ENCODE assay signal across 16 mouse cellular contexts in genomic region chr1:61912931-61913330, GRCm38 (mm10).
DNase-seq lines count a peak whose midpoint lies in the region; ATAC-seq lines count a peak whose summit lies in the region.
"Had no signal": no experiment of that assay in that cellular context is flagged by ENCODE, and none has a peak within 500 bp of the region (broad histone marks: within the 10 kb centered on the region; RNA-seq: fewer than 3 reads in every experiment).

No protein-coding gene starts in this region.

- H3K9me3 ChIP-seq in midbrain, embryonic 10.5 days (replicated peaks), result no peaks in the 10 kb centered on the region
- no peaks in the 10 kb centered on the region for H3K9me3 ChIP-seq in midbrain, embryonic 16.5 days (replicated peaks; ENCODE audit: control insufficient read depth, low read length, poor library complexity, severe bottlenecking)
- H3K9me3 ChIP-seq in forebrain, embryonic 15.5 days, result no peaks in the 10 kb centered on the region
- H3K9me3 ChIP-seq in midbrain, embryonic 14.5 days (ENCODE audit: control insufficient read depth, low read length), result no peaks in the 10 kb centered on the region
- no peaks in the 10 kb centered on the region for H3K9me3 ChIP-seq in heart, embryonic 12.5 days (replicated peaks)
- H3K9me3 ChIP-seq: heart, embryonic 10.5 days; liver, embryonic 12.5 days; neural tube, embryonic 12.5 days; stomach, embryonic 15.5 days had no signal

- peak; percentile 18 for DNase-seq in midbrain, embryonic 10.5 days (ENCODE audit: low spot score)
- peak; percentile 65 for DNase-seq in cerebellum, adult 11-12 months
- peak; percentile 52 for DNase-seq in midbrain, embryonic 14.5 days
- no peak for DNase-seq in c-Kit-positive CD71-positive TER-119-positive erythroid progenitor cells, embryonic 14.5 days (ENCODE audit: low spot score)
- DNase-seq: kidney, postnatal 14 days; lung, postnatal 4 days; thymus, postnatal 4 days had no signal

- peaks cover 18% of the 10 kb centered on the region for H3K4me1 ChIP-seq in midbrain, embryonic 10.5 days
- H3K4me1 ChIP-seq in midbrain, embryonic 16.5 days (ENCODE audit: control insufficient read depth, insufficient read depth, low read length), result 0 out of 2 replicates have a peak, but pooled peaks cover 2% of the 10 kb centered on the region
- peaks cover 9% of the 10 kb centered on the region; the same call in 1 of the 2 replicates for H3K4me1 ChIP-seq in forebrain, embryonic 15.5 days
- H3K4me1 ChIP-seq in midbrain, embryonic 14.5 days (ENCODE audit: control insufficient read depth, insufficient read depth, low read length), result 0 out of 2 replicates have a peak, but pooled peaks cover 3% of the 10 kb centered on the region
- 0 out of 2 replicates have a peak, but pooled peaks cover 2% of the 10 kb centered on the region for H3K4me1 ChIP-seq in heart, embryonic 12.5 days (replicated peaks)
- H3K4me1 ChIP-seq: liver, embryonic 12.5 days; neural tube, embryonic 12.5 days; stomach, embryonic 15.5 days had no signal

- H3K36me3 ChIP-seq in midbrain, embryonic 10.5 days, result no peaks in the 10 kb centered on the region
- H3K36me3 ChIP-seq in midbrain, embryonic 16.5 days (ENCODE audit: control insufficient read depth, insufficient read depth, low read length), result no peaks in the 10 kb centered on the region
- no peaks in the 10 kb centered on the region for H3K36me3 ChIP-seq in forebrain, embryonic 15.5 days
- H3K36me3 ChIP-seq in midbrain, embryonic 14.5 days (ENCODE audit: control insufficient read depth, insufficient read depth, low read length), result no peaks in the 10 kb centered on the region
- no peaks in the 10 kb centered on the region for H3K36me3 ChIP-seq in heart, embryonic 12.5 days
- H3K36me3 ChIP-seq: heart, embryonic 10.5 days; liver, embryonic 12.5 days; neural tube, embryonic 12.5 days; stomach, embryonic 15.5 days had no signal

- ATAC-seq in midbrain, embryonic 16.5 days, result no peak
- peak; percentile 85 for ATAC-seq in forebrain, embryonic 15.5 days (replicated peaks)
- ATAC-seq in midbrain, embryonic 14.5 days (ENCODE audit: low FRiP score, low TSS enrichment), result no peak
- no peak for ATAC-seq in megakaryocyte, adult 5-6 weeks (ENCODE audit: poor library complexity, severe bottlenecking)
- ATAC-seq in heart, embryonic 12.5 days (ENCODE audit: insufficient number of reproducible peaks, low FRiP score), result no peak
- ATAC-seq: liver, embryonic 12.5 days had no signal

- no peak overlapping the region for H3K4me2 ChIP-seq in midbrain, embryonic 16.5 days (ENCODE audit: low read length)
- no peak overlapping the region for H3K4me2 ChIP-seq in forebrain, embryonic 15.5 days (replicated peaks)
- no peak overlapping the region for H3K4me2 ChIP-seq in midbrain, embryonic 14.5 days (ENCODE audit: low read length)
- no peak overlapping the region for H3K4me2 ChIP-seq in heart, embryonic 12.5 days
- H3K4me2 ChIP-seq: liver, embryonic 12.5 days; neural tube, embryonic 12.5 days; stomach, embryonic 15.5 days had no signal

- H3K27ac ChIP-seq in midbrain, embryonic 10.5 days (replicated peaks), result peak overlapping the region; percentile 64
- no peak overlapping the region for H3K27ac ChIP-seq in midbrain, embryonic 16.5 days (ENCODE audit: low read length)
- H3K27ac ChIP-seq in forebrain, embryonic 15.5 days (replicated peaks), result peak overlapping the region; percentile 66; the same call in 1 of the 2 replicates
- H3K27ac ChIP-seq in midbrain, embryonic 14.5 days (replicated peaks; ENCODE audit: low read depth, low read length), result no peak overlapping the region
- H3K27ac ChIP-seq in heart, embryonic 12.5 days (ENCODE audit: poor library complexity, severe bottlenecking), result no peak overlapping the region
- H3K27ac ChIP-seq: heart, embryonic 10.5 days; left cerebral cortex, adult 2 months; liver, embryonic 12.5 days; neural tube, embryonic 12.5 days; stomach, embryonic 15.5 days had no signal

- H3K4me3 ChIP-seq in midbrain, embryonic 10.5 days, result no peak overlapping the region
- no peak overlapping the region for H3K4me3 ChIP-seq in midbrain, embryonic 16.5 days (ENCODE audit: low read depth, low read length)
- no peak overlapping the region for H3K4me3 ChIP-seq in forebrain, embryonic 15.5 days
- H3K4me3 ChIP-seq in midbrain, embryonic 14.5 days (replicated peaks; ENCODE audit: low read depth, low read length), result no peak overlapping the region
- H3K4me3 ChIP-seq in heart, embryonic 12.5 days, result no peak overlapping the region
- H3K4me3 ChIP-seq: heart, embryonic 10.5 days; left cerebral cortex, adult 2 months; liver, embryonic 12.5 days; neural tube, embryonic 12.5 days; stomach, embryonic 15.5 days had no signal

- no peak overlapping the region for H3K9ac ChIP-seq in midbrain, embryonic 16.5 days (ENCODE audit: low read depth, low read length)
- no peak overlapping the region for H3K9ac ChIP-seq in forebrain, embryonic 15.5 days (replicated peaks)
- H3K9ac ChIP-seq in midbrain, embryonic 14.5 days (replicated peaks; ENCODE audit: low read length), result no peak overlapping the region
- no peak overlapping the region for H3K9ac ChIP-seq in heart, embryonic 12.5 days
- H3K9ac ChIP-seq: liver, embryonic 12.5 days; neural tube, embryonic 12.5 days; stomach, embryonic 15.5 days had no signal

- H3K27me3 ChIP-seq in midbrain, embryonic 10.5 days (ENCODE audit: low read depth, poor library complexity, severe bottlenecking), result no peaks in the 10 kb centered on the region
- H3K27me3 ChIP-seq in midbrain, embryonic 16.5 days (ENCODE audit: control insufficient read depth, insufficient read depth, low read depth, low read length), result no peaks in the 10 kb centered on the region
- H3K27me3 ChIP-seq in forebrain, embryonic 15.5 days, result no peaks in the 10 kb centered on the region
- H3K27me3 ChIP-seq in midbrain, embryonic 14.5 days (ENCODE audit: control insufficient read depth, insufficient read depth, low read length), result no peaks in the 10 kb centered on the region
- no peaks in the 10 kb centered on the region for H3K27me3 ChIP-seq in heart, embryonic 12.5 days (replicated peaks)
- H3K27me3 ChIP-seq: liver, embryonic 12.5 days; neural tube, embryonic 12.5 days; stomach, embryonic 15.5 days had no signal

- 55% methylated on average over 2 of the region's 2 CpGs for WGBS in midbrain, embryonic 10.5 days
- 32% methylated on average over 2 of the region's 2 CpGs for WGBS in midbrain, embryonic 16.5 days
- WGBS in forebrain, embryonic 15.5 days, result 17% methylated on average over 2 of the region's 2 CpGs
- 34% methylated on average over 2 of the region's 2 CpGs for WGBS in midbrain, embryonic 14.5 days
- 77% methylated on average over 2 of the region's 2 CpGs for WGBS in heart, embryonic 12.5 days

Comparison
In these comparisons a context has a peak if more than half of its experiments do, and no peak if none do; other contexts are left out.
1. H3K27ac ChIP-seq: peak in midbrain, embryonic 10.5 days (single experiment) and forebrain, embryonic 15.5 days (single experiment); none in midbrain, embryonic 16.5 days (single experiment), midbrain, embryonic 14.5 days (single experiment) and heart, embryonic 12.5 days (single experiment).